Mouse (Mus musculus): ENCODE data around the gene Vsig4.

GRCm38 (mm10) chrX:96256509-96256908, 36.7 kb downstream of the Vsig4 start:
- TF ChIP-seq CTCF (IDR thresholded peaks at IDR 0.05; ENCODE audit: control insufficient read depth, insufficient read depth, insufficient read length) (no peak), CEBPB (IDR thresholded peaks at IDR 0.05; ENCODE audit: low read depth) (no peak), MAX (IDR thresholded peaks at IDR 0.05) (no peak)
